ENCODE assay signal across 13 mouse cellular contexts in the genomic region with DNA sequence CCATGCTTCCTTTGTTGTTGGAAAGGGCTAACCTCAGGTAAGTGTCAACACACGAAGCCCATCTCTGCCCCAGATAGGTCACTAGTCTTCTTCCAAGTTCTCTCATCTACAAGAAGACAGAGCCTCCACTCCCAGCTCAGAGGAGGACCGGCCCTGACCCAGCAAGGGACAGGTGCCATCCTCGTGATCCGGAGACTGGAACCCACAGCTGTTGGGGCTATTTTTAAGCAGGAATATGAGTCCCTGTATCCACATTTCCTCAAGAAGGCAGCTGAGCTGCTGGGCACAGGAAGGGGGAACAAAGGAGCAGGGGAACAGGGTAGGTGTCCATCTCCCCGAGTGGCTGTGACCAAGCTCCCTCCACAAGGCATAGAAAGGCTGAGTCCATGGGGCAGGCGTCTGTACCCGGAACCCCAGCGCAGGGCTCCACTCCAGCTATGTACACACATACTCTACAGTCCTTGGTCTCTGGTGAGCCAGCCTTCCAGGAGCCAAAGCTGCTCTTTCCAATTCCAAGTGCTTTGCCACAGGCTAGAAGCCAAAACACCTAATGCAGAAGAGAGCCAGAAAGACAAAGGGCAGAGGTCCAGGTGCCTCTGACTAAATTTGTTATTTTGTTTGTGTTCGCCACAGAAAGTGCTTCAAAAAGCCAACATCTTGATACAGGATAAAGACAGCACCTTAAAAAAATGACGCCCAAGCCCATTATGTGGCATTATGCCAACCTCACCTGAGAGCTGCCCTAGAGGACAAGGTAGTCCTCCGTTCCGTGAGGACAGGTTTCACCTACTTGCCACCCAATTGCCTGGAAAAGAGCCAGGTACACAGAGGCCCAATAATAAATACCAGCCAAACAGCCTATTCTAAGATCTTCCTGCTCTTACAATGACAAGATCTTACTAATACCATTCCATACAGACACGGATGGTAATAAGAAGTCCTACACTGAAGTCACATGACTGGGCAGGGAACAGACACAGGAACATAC. TPM values are rescaled to one million over a fixed set of nuclear protein-coding genes. Genes with fewer than 3 reads are reported as not detected.
DNase-seq lines count a peak whose midpoint lies in the region; TF ChIP-seq lines count a peak whose summit lies in the region.
"Had no signal": no experiment of that assay in that cellular context is flagged by ENCODE, and none has a peak within 500 bp of the region (broad histone marks: within the 10 kb centered on the region; RNA-seq: fewer than 3 reads in every experiment).

No protein-coding gene starts in this region.

- peak; percentile 86 for DNase-seq in gastrocnemius, adult 2 months
- no peak for DNase-seq in gastrocnemius, postnatal 4 days (ENCODE audit: low spot score in 2 of 2)
- peak; percentile 52 for DNase-seq in urinary bladder, postnatal 14 days (ENCODE audit: low spot score)
- DNase-seq in urinary bladder, adult 18-20 months (ENCODE audit: low spot score in 2 of 2), result no peak
- peak; percentile 64 for DNase-seq in gastrocnemius, postnatal 25 days
- peak; percentile 89 for DNase-seq in skeletal muscle tissue, adult 2 months (ENCODE audit: low read depth, low spot score)
- no peak for DNase-seq in heart, adult 11 months
- DNase-seq in thymus, adult 2 months, result no peak
- DNase-seq: layer of hippocampus, postnatal 36 days; liver, embryonic 13.5 days; right cerebral cortex, postnatal 14 days had no signal

- no peak for TF ChIP-seq POLR2A in thymus, adult 2 months (IDR thresholded peaks at IDR 0.05; ENCODE audit: control insufficient read depth, extremely low read depth, insufficient read depth, low read length, poor library complexity)

- TF ChIP-seq CTCF in gastrocnemius, adult 2 months (IDR thresholded peaks at IDR 0.05), result no peak
- TF ChIP-seq CTCF in thymus, adult 2 months (IDR thresholded peaks at IDR 0.05; ENCODE audit: borderline replicate concordance, control insufficient read depth, extremely low read depth, insufficient read depth, low read length, poor library complexity), result no peak

- intact Hi-C loops in gastrocnemius, adult 2 months (cut with DNase I), result loop anchor here (2.0 kb wide), 1 partner anchor 21 kb away; a partner anchor contains a TSS

- H3K4me1 ChIP-seq in thymus, adult 2 months (replicated peaks; ENCODE audit: control insufficient read depth, insufficient read depth, low read length), result peaks cover 25% of the 10 kb centered on the region
- H3K4me1 ChIP-seq: forebrain, embryonic 12.5 days had no signal

- H3K27ac ChIP-seq in gastrocnemius, adult 2 months, result peak overlapping the region; percentile 93
- H3K27ac ChIP-seq in thymus, adult 2 months (ENCODE audit: control insufficient read depth, insufficient read depth, low read length), result no peak overlapping the region
- H3K27ac ChIP-seq: forebrain, embryonic 12.5 days; hindbrain, embryonic 13.5 days; liver, embryonic 13.5 days had no signal

- no peaks in the 10 kb centered on the region for H3K36me3 ChIP-seq in thymus, adult 2 months (ENCODE audit: control insufficient read depth, insufficient read depth, low read length)
- H3K36me3 ChIP-seq: forebrain, embryonic 12.5 days; hindbrain, embryonic 13.5 days; liver, embryonic 13.5 days had no signal

- peak overlapping the region; percentile 50 for H3K4me3 ChIP-seq in gastrocnemius, adult 2 months
- no peak overlapping the region for H3K4me3 ChIP-seq in thymus, adult 2 months (ENCODE audit: control insufficient read depth, insufficient read depth, low read length)
- H3K4me3 ChIP-seq: forebrain, embryonic 12.5 days; hindbrain, embryonic 13.5 days; liver, embryonic 13.5 days had no signal

- 93% methylated on average over 13 of the region's 13 CpGs for WGBS in thymus, adult 2 months

- H3K27me3 ChIP-seq in thymus, adult 2 months (ENCODE audit: control insufficient read depth, insufficient read depth, low read length), result no peaks in the 10 kb centered on the region
- H3K27me3 ChIP-seq: forebrain, embryonic 12.5 days; hindbrain, embryonic 13.5 days; liver, embryonic 13.5 days had no signal

RNA-seq across cellular contexts. Expression of a gene that starts 20.4 kb away (rescaled TPM):
- total RNA-seq in gastrocnemius, adult 2 months (2021), result 1 to 10 TPM; 8.3 to 9.7 TPM
- 10 to 100 TPM; 21.2 to 21.4 TPM for total RNA-seq in gastrocnemius, postnatal 4 days (2021)
- total RNA-seq in gastrocnemius, postnatal 25 days (2021), result 1 to 10 TPM; 6.0 to 6.8 TPM
- 24.7 and 26.8 TPM in 2 replicates for polyA plus RNA-seq in thymus, adult 2 months (2012; rRNA removed)

Comparison
In these comparisons a context has a peak if more than half of its experiments do, and no peak if none do; other contexts are left out.
1. DNase-seq: peak in gastrocnemius, adult 2 months (single experiment), urinary bladder, postnatal 14 days (single experiment), gastrocnemius, postnatal 25 days (single experiment) and skeletal muscle tissue, adult 2 months (single experiment); none in gastrocnemius, postnatal 4 days (0 of 2), urinary bladder, adult 18-20 months (0 of 2), heart, adult 11 months (single experiment) and thymus, adult 2 months (single experiment).